Mouse (Mus musculus) CD4-positive naive resting alpha-beta T cell, adult 76 days (primary cell): ENCODE measurements around the gene Mex3d. TPM values are rescaled to one million over a fixed set of nuclear protein-coding genes. Genes with fewer than 3 reads are reported as not detected.

Source experiments
- total RNA-seq: library from RNA; stranded (reverse); gene quantifications from one replicate; pipeline ENCODE4 v1.2.4, GENCODE M21; 2023

Gene Mex3d
- 9.0 TPM for total RNA-seq

DNA sequence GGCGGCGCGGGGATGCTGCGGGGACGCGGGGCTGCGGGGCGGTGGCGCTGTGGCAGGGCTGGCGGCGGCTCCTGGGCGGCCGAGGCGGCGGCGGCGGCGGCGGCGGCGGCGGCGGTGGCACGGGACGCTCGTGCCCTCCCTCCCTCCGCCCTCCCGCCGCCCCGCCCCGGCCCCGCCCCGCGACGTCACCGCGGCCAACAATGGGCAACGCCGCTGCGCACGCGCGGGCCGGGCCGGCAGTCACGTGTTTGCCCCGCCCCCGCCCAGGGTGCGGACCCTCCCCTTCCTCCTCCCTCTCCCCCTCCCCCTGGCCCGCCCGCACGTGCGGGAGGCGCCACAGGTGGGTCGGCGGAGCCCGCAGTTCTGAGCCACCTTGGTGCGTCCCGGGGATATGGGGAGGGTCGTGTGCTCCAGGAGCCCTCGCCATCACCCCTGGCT, at the start of gene Mex3d:
Mex3d (minus strand) TSS at position 138 of the 438 bp plus-strand sequence.

DNA sequence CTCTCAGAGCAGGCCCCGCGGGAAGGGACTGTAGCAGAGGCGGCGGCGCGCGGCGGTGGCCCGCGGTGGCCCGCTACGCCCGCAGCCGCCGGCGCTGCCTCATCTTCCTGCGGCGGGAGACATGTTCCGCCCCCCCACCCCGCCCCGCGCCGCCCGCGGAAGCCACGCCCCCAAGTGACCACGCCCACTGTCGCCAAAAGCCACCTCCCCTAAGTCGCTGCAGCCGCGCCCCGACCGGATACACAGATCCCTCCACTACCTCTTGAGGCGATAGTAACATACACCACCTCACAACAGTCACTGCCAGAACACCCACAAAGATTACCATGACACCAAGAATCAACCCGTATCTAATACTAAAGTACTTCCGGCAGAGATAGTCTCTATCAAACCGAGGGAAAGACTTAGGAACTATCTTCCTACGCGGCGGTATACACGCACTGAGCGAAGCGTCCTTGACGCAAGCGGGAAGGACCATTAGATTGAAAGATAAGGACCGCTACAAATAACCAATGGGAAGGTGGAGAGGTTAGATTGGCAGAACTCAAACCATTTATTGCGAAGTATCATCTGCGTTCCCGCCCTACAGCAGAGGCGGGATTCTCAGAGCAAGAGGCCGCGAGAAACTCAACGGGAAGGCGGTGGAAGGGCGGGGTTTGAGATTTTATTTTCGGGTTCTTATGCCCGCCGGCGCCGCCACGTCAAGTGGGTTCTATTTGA, 46.2 kb upstream of the Mex3d start, which contains the start of gene Tcf3:
Tcf3 (minus strand) TSS at position 135 of the 720 bp plus-strand sequence.

DNA sequence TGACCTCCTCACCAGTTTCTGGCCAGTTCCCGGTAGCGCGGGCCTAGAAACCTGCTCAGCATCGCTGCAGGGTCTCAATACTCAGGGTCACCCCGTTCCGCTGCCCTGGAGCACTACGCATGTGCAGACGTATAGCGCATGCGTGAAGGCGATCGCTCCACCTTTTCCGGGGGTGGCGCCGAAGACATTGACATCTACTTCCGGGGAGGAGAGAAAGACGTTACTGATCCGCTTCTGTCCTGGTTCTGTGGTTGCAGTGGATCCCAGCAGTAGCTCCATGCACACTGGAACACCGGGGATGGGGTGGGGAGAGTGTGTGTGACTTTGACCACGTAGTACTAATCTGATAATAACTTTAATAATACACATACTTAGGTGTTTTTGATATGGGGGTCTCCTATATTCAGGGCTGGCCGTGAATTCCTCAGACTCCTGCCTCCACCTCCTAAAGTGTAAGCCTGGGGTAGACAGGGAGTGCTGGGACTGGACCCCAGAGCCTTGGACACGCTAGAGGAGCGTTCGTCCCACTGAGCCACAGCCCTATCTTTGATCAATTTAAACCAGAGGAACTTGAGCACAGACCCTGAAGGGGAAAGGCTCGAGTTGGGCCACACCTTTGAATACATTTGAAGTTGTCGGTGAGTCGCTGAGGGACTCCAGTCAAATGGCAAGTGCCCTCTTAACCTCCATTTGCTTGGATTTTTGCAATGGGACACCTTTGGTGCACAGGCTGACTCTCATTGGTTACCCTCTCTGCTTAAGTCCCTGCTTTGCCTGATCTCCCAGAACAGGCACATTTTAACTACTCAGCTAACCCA, 19.4 kb upstream of the Mex3d start, which contains the start of gene Uqcr11:
Uqcr11 (minus strand) TSS at position 147 of the 818 bp plus-strand sequence.

DNA sequence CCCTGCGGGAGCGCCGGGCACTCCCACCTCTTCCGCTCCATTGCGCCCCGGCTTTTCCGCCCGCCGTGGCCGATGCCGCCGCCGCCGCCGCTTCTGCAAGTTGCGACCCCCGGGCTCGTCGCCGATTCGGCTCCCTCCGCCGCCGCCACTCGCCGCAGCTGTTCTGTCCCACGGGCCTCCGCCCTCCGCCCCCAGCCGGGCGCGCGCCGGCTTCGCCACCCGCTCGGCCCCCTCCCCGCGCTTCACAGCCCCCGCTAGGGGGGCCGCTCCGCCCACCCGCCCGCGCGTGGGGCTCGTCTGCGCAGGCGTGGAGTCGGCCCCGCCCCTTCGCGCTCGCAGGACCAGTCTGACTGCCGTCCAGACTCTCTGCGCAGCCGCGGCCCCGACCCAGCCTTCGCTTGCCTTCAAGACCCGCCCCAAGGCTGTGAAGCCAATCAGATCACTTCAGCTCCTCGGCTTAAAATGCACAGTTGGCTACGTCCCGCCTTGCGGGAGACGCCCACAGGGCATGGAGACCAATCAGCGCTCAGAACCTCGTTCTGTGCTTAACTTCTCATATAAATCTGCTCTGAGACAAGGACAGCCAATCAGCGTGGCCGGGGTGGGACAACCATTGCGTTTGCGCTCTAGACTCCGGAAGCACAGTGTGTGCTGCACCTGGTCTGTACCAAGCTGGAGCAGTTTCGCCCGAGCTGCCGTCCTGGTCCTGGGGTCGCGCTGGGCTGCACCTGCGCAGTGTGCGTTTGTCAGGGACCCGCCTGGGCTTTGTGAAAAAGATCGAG, 11.9 kb upstream of the Mex3d start, which contains the start of gene Mbd3:
Mbd3 (minus strand) TSS at position 360 of the 782 bp plus-strand sequence.

GRCm38 (mm10) chr10:80356001-80356682, 31.3 kb downstream of the Mex3d start, which contains the start of gene Plk5:
Plk5 (plus strand) TSS chr10:80356459.

DNA sequence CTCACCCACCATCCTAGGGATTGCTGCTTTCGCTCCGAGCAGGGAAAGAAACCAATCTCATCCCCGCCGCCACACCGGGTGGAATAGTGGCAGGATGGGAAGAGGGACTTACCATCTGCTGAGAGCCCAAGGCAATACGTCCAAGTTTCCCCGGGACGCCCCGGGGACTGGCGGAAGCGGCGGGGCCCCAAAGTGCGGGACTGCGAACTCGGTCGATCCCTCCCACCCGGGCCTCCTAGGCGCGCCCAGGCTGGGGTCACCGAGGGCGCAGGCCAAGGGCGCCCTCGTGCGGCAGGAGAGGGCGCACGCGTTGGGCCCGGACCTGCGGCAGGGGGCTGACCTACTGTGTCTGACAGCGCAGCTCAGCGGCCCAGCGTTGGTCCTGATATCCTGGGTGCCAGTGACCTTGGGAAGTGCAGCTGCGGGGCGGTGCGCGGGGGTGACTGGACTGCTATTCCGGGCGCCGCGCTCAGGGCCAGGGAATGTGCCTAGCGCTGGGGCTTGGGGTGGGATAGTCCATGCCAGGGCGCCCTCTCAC, 39.1 kb downstream of the Mex3d start, which contains the start of gene Adamtsl5:
Adamtsl5 (minus strand) TSS at position 169 of the 538 bp plus-strand sequence.

Other genes with a start within 250 kb of the Mex3d start
- gene Atp5d, start 249.0 kb downstream of the Mex3d start, total RNA-seq, result 152 TPM
- gene Cbarp, start 246.8 kb downstream of the Mex3d start, total RNA-seq, result 51.8 TPM
- gene Midn, start 239.4 kb downstream of the Mex3d start, total RNA-seq, result 88.1 TPM
- gene Cirbp, start 221.7 kb downstream of the Mex3d start, total RNA-seq, result 229 TPM
- gene 1600002K03Rik, start 214.7 kb downstream of the Mex3d start, total RNA-seq, result 14.7 TPM
- 0.44 TPM for gene Efna2, start 208.2 kb downstream of the Mex3d start, total RNA-seq
- 70.1 TPM for gene Mum1, start 161.2 kb downstream of the Mex3d start, total RNA-seq
- gene Ndufs7, start 138.5 kb downstream of the Mex3d start, total RNA-seq, result 83.2 TPM
- not detected for gene Gamt, start 126.6 kb downstream of the Mex3d start, total RNA-seq
- 199 TPM for gene Dazap1, start 126.2 kb downstream of the Mex3d start, total RNA-seq
- 4,176 TPM for gene Rps15, start 95.2 kb downstream of the Mex3d start, total RNA-seq
- 0.06 TPM for gene Apc2, start 91.7 kb downstream of the Mex3d start, total RNA-seq
- 21.3 TPM for gene 2310011J03Rik, start 67.1 kb downstream of the Mex3d start, total RNA-seq
- gene Pcsk4, start 58.2 kb downstream of the Mex3d start, total RNA-seq, result 2.0 TPM
- gene Reep6, start 57.7 kb downstream of the Mex3d start, total RNA-seq, result not detected
- gene Adamtsl5, start 39.2 kb downstream of the Mex3d start, total RNA-seq, result not detected
- gene Plk5, start 31.2 kb downstream of the Mex3d start, total RNA-seq, result not detected
- 81.1 TPM for gene Mbd3, start 11.9 kb upstream of the Mex3d start, total RNA-seq
- gene Uqcr11, start 19.2 kb upstream of the Mex3d start, total RNA-seq, result 47.1 TPM
- 82.4 TPM for gene Tcf3, start 46.0 kb upstream of the Mex3d start, total RNA-seq
- not detected for gene Onecut3, start 107.2 kb upstream of the Mex3d start, total RNA-seq
- gene Atp8b3, start 151.5 kb upstream of the Mex3d start, total RNA-seq, result not detected
- 141 TPM for gene Rexo1, start 173.9 kb upstream of the Mex3d start, total RNA-seq
- gene Klf16, start 189.7 kb upstream of the Mex3d start, total RNA-seq, result 28.5 TPM
- 37.5 TPM for gene Abhd17a, start 202.7 kb upstream of the Mex3d start, total RNA-seq
- gene Scamp4, start 215.2 kb upstream of the Mex3d start, total RNA-seq, result 44.2 TPM
- 3.3 TPM for gene Adat3, start 215.2 kb upstream of the Mex3d start, total RNA-seq
- 7.4 TPM for gene Gm49322, start 218.4 kb upstream of the Mex3d start, total RNA-seq
- 224 TPM for gene Csnk1g2, start 235.2 kb upstream of the Mex3d start, total RNA-seq